Mouse (Mus musculus) embryonic fibroblast, embryonic 13.5 days (primary cell): Measurements from ENCODE around the gene Auts2. TPM values are rescaled to one million over a fixed set of nuclear protein-coding genes. Genes with fewer than 3 reads are reported as not detected.

Experiments
- H3K27ac ChIP-seq: 2 replicates; pipeline ENCODE4 v1.5.1; 2012; ENCODE audit warnings: low read length, control low read depth, inconsistent platforms; ENCODE audit not compliant: insufficient read depth
- H3K4me1 ChIP-seq: 2 replicates; pipeline ENCODE4 v1.6.1; 2011; ENCODE audit warnings: low read length; ENCODE audit not compliant: control insufficient read depth, insufficient read depth
- H3K4me3 ChIP-seq: 2 replicates; pipeline ENCODE4 v1.5.1; 2011; ENCODE audit warnings: mild to moderate bottlenecking, control low read depth, low read length; ENCODE audit not compliant: insufficient read depth
- CTCF ChIP-seq: IDR thresholded peaks from 2 replicates; pipeline ENCODE4 v1.5.1; 2011; ENCODE audit warnings: mild to moderate bottlenecking, control low read depth, low read length, moderate library complexity, borderline replicate concordance; ENCODE audit not compliant: insufficient read depth
- POLR2A ChIP-seq: IDR thresholded peaks from 2 replicates; pipeline ENCODE4 v1.6.1; 2011; ENCODE audit warnings: low read depth, mild to moderate bottlenecking, control low read depth, low read length, moderate library complexity
- polyA plus RNA-seq: library from polyadenylated mRNA; stranded (reverse); fragments of >200 nt; gene quantifications from 2 replicates; pipeline ENCODE4 v1.2.4, GENCODE M21; 2011; ENCODE audit warnings: low read depth; ENCODE audit not compliant: missing spikeins, insufficient read length

Gene Auts2
- polyA plus RNA-seq, 1 experiment: 26.0 TPM

DNA sequence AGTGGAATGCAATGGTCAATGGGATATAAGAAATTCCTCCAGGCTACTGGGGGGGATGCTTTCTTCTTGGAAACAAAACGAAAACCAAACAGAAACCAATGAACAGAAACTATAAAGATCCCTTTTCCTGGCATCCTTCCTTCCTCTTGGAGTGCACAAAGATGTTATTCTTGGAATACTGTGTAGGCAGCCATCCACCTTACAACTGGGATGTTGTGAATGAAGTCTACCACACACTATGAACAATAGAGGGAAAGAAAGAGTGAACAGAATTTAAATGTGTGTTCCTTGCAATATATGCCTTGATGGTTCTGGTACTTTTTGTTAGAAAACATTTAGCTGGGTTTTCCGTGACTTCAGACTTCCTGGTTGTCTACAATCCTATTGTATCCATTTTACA lies 236.1 kb downstream of the Auts2 start:
- no peak overlapping the region for H3K27ac ChIP-seq
- no peak overlapping the region for H3K4me3 ChIP-seq
- no peak for TF ChIP-seq POLR2A
- no peak for TF ChIP-seq CTCF

DNA sequence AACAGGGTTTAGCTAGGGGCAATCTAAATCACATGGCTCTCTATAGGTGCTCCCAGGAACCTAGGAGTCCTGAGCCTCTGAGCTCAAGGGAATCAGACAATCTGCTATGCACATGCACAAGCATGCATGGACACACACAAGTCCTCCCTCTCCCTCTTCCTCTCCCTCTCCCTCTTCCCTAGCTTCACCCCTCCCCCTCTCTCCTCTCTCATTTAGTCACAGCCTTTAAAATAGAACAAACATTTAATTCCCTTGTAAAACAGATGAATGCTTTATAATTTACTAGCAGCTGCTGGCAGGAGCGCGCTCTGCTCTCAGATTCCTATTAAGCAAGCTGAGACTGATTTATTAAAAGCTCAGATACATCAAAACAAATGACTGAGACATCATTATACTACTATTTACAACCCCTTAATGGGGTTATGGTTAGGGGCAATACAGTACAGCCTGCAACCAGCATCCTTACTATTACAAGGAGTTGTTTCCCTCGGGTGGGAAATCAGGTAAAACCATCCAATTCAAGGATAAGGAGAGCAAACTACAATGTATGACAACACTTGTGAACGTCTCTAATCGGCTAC lies 237.7 kb downstream of the Auts2 start:
- Histone ChIP-seq H3K27ac (no peak overlapping the region), H3K4me1 (no peaks in the 10 kb centered on the region), H3K4me3 (no peak overlapping the region)
- TF ChIP-seq CTCF (no peak), POLR2A (no peak)

More for the DNA sequence above, 236.1 kb downstream of the Auts2 start:
- H3K4me1 ChIP-seq: no peaks in the 10 kb centered on the region

GRCm38 (mm10) chr5:132302778-132303177 lies 240.4 kb downstream of the Auts2 start:
- H3K27ac ChIP-seq: no peak overlapping the region
- H3K4me3 ChIP-seq: no peak overlapping the region
- peaks cover 7% of the 10 kb centered on the region; the same call in 1 of the 2 replicates for H3K4me1 ChIP-seq
- no peak for TF ChIP-seq CTCF
- TF ChIP-seq POLR2A: no peak

DNA sequence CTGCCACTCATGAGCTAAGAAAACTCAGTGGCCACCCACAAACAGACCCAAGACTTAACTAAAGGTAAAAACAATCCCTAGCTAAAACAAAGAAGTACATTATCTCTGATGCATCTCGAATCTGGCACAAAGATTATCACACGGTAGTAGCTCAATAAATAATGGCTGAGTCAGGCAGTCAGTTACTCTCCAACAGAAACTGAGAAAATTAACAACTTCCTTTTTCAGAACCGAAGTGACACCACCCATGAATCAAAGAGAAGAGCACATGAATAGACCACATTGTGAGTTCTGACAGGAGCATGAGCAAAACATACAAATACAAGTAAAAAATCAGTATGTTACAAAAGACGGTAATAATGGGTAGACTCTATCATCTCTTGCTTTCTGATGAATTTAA lies 242.3 kb downstream of the Auts2 start:
- Histone ChIP-seq H3K4me3 (no peak overlapping the region), H3K27ac (no peak overlapping the region), H3K4me1 (peaks cover 10% of the 10 kb centered on the region)
- TF ChIP-seq CTCF: no peak
- no peak for TF ChIP-seq POLR2A

GRCm38 (mm10) chr5:132299716-132300115 lies 243.4 kb downstream of the Auts2 start:
- TF ChIP-seq POLR2A (no peak), CTCF (no peak)
- Histone ChIP-seq H3K4me1 (peaks cover 10% of the 10 kb centered on the region), H3K27ac (peak overlapping the region; percentile 43; the same call in 1 of the 2 replicates), H3K4me3 (no peak overlapping the region)

DNA sequence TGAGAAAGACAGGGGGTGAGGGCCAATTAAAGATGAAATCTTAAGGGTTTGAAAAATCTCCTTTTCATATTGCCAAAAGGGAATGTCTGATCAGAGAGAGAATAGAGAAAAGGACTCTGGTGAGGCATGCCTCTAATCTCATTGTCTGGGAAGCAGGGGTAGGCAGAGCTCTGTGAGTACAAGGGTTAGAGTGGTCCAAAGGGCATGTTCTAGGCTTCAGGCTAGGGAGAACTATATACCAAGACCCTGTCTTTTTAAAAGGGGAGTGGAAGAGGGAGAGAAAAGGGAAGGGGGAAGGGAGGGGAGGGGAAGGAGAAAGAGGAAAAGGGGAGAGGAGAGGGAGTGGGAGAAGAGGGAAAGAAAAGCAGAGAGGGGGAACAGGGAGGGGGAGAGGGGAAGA lies 244.1 kb downstream of the Auts2 start:
- Histone ChIP-seq H3K4me1 (peaks cover 10% of the 10 kb centered on the region), H3K4me3 (no peak overlapping the region), H3K27ac (peak overlapping the region; percentile 12; the same call in 1 of the 2 replicates)
- TF ChIP-seq POLR2A (no peak), CTCF (no peak)

DNA sequence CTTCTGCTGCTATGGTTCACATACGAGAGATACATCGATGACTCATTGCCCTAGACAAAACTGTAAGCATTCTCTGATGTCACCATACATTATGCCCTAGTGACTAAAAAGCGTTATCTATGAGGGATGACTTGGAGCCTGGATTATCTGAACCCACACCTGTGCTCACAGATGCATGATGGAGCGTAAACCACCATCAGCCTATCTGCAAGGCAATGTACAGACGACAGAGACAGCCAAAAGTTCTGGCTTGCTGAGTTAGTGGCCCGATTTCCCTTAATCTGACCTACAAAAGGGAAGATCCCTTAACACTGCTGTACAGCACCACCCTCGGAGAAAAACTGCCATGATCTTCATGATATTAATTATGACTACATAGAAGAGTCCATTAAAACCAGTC lies 245.8 kb downstream of the Auts2 start:
- Histone ChIP-seq H3K4me3 (no peak overlapping the region), H3K4me1 (peaks cover 10% of the 10 kb centered on the region)

GRCm38 (mm10) chr5:132294469-132294868 lies 248.7 kb downstream of the Auts2 start:
- no peak overlapping the region for H3K4me3 ChIP-seq
- H3K27ac ChIP-seq: no peak overlapping the region
- no peak for TF ChIP-seq CTCF
- TF ChIP-seq POLR2A: no peak
- H3K4me1 ChIP-seq: peaks cover 13% of the 10 kb centered on the region

More for the DNA sequence above, 245.8 kb downstream of the Auts2 start:
- no peak for TF ChIP-seq POLR2A
- TF ChIP-seq CTCF: no peak
- H3K27ac ChIP-seq: no peak overlapping the region

GRCm38 (mm10) chr5:132292932-132293331 lies 250.2 kb downstream of the Auts2 start:
- H3K27ac ChIP-seq: no peak overlapping the region
- H3K4me1 ChIP-seq: peaks cover 11% of the 10 kb centered on the region
- TF ChIP-seq POLR2A (no peak), CTCF (no peak)
- no peak overlapping the region for H3K4me3 ChIP-seq

GRCm38 (mm10) chr5:132290606-132291535 lies 252.3 kb downstream of the Auts2 start:
- peaks cover 8% of the 10 kb centered on the region for H3K4me1 ChIP-seq
- no peak for TF ChIP-seq POLR2A
- TF ChIP-seq CTCF: no peak
- H3K27ac ChIP-seq: no peak overlapping the region
- H3K4me3 ChIP-seq: no peak overlapping the region
